Mouse (Mus musculus): Measurements from ENCODE around the gene Myrip.

GRCm38 (mm10) chr9:120364653-120365283, 63.5 kb downstream of the Myrip start:
- TF ChIP-seq GATA1 (IDR thresholded peaks at IDR 0.05; ENCODE audit: low read length) (no peak), TAL1 (IDR thresholded peaks at IDR 0.05; ENCODE audit: low read length) (no peak)

All from erythroblast, embryonic 14.5 days (primary cell).